Mouse (Mus musculus): ENCODE measurements around the gene Tle4. TPM values are rescaled to one million over a fixed set of nuclear protein-coding genes. Genes with fewer than 3 reads are reported as not detected.
A peak's percentile ranks its signal among the peaks of the same experiment; 100 is the strongest.

Gene Tle4
- polyA plus RNA-seq, 1 experiment, result 0.41 TPM

- H3K4me3 ChIP-seq (replicated peaks), result peak overlapping the region; percentile 42
- no peak for TF ChIP-seq TAL1 (IDR thresholded peaks at IDR 0.05; ENCODE audit: low read length)
- H3K27me3 ChIP-seq (ENCODE audit: control insufficient read depth), result peaks cover 7% of the 10 kb centered on the region
- H3K9me3 ChIP-seq (ENCODE audit: control insufficient read depth, low read length), result no peaks in the 10 kb centered on the region
- peaks cover 25% of the 10 kb centered on the region for H3K4me1 ChIP-seq (ENCODE audit: control insufficient read depth)
- peaks cover 42% of the 10 kb centered on the region for H3K36me3 ChIP-seq (ENCODE audit: control insufficient read depth)
Measured at GRCm38 (mm10) chr19:14595390-14595997, 2.4 kb downstream of the Tle4 start.

GRCm38 (mm10) chr19:14594537-14594936 lies 3.3 kb downstream of the Tle4 start:
- H3K27me3 ChIP-seq (ENCODE audit: control insufficient read depth), result no peaks in the 10 kb centered on the region
- H3K4me1 ChIP-seq (ENCODE audit: control insufficient read depth), result peaks cover 20% of the 10 kb centered on the region
- TF ChIP-seq GATA1 (IDR thresholded peaks at IDR 0.05; ENCODE audit: low read length) (no peak), TAL1 (IDR thresholded peaks at IDR 0.05; ENCODE audit: low read length) (no peak)
- peaks cover 49% of the 10 kb centered on the region for H3K36me3 ChIP-seq (ENCODE audit: control insufficient read depth)
- H3K4me3 ChIP-seq (replicated peaks), result no peak overlapping the region
- H3K9me3 ChIP-seq (ENCODE audit: control insufficient read depth, low read length), result no peaks in the 10 kb centered on the region

- peaks cover 10% of the 10 kb centered on the region for H3K4me1 ChIP-seq (ENCODE audit: control insufficient read depth)
- H3K27me3 ChIP-seq (ENCODE audit: control insufficient read depth), result no peaks in the 10 kb centered on the region
- no peak for TF ChIP-seq TAL1 (IDR thresholded peaks at IDR 0.05; ENCODE audit: low read length)
- H3K9me3 ChIP-seq (ENCODE audit: control insufficient read depth, low read length), result no peaks in the 10 kb centered on the region
- peaks cover 61% of the 10 kb centered on the region for H3K36me3 ChIP-seq (ENCODE audit: control insufficient read depth)
- no peak overlapping the region for H3K4me3 ChIP-seq (replicated peaks)
Measured at GRCm38 (mm10) chr19:14591809-14592535, 5.9 kb downstream of the Tle4 start.

GRCm38 (mm10) chr19:14590154-14590553 lies 7.7 kb downstream of the Tle4 start:
- TF ChIP-seq TAL1 (IDR thresholded peaks at IDR 0.05; ENCODE audit: low read length) (no peak), GATA1 (IDR thresholded peaks at IDR 0.05; ENCODE audit: low read length) (no peak)
- peaks cover 69% of the 10 kb centered on the region for H3K36me3 ChIP-seq (ENCODE audit: control insufficient read depth)

GRCm38 (mm10) chr19:14588221-14589123 lies 9.4 kb downstream of the Tle4 start:
- H3K4me3 ChIP-seq (replicated peaks), result no peak overlapping the region
- H3K27me3 ChIP-seq (ENCODE audit: control insufficient read depth), result no peaks in the 10 kb centered on the region
- no peaks in the 10 kb centered on the region for H3K9me3 ChIP-seq (ENCODE audit: control insufficient read depth, low read length)
- H3K4me1 ChIP-seq (ENCODE audit: control insufficient read depth), result peaks cover 3% of the 10 kb centered on the region; the same call in 1 of the 2 replicates
- TF ChIP-seq GATA1 (IDR thresholded peaks at IDR 0.05; ENCODE audit: low read length), result no peak
- TF ChIP-seq TAL1 (IDR thresholded peaks at IDR 0.05; ENCODE audit: low read length), result no peak
- H3K36me3 ChIP-seq (ENCODE audit: control insufficient read depth), result peaks cover 57% of the 10 kb centered on the region

More at GRCm38 (mm10) chr19:14590154-14590553, 7.7 kb downstream of the Tle4 start:
- Histone ChIP-seq H3K4me1 (ENCODE audit: control insufficient read depth) (peaks cover 3% of the 10 kb centered on the region), H3K9me3 (ENCODE audit: control insufficient read depth, low read length) (no peaks in the 10 kb centered on the region), H3K27me3 (ENCODE audit: control insufficient read depth) (no peaks in the 10 kb centered on the region), H3K4me3 (replicated peaks) (no peak overlapping the region)

- H3K4me3 ChIP-seq (replicated peaks), result no peak overlapping the region
- TF ChIP-seq GATA1 (IDR thresholded peaks at IDR 0.05; ENCODE audit: low read length), result no peak
- TF ChIP-seq TAL1 (IDR thresholded peaks at IDR 0.05; ENCODE audit: low read length), result no peak
- no peaks in the 10 kb centered on the region for H3K9me3 ChIP-seq (ENCODE audit: control insufficient read depth, low read length)
- H3K27me3 ChIP-seq (ENCODE audit: control insufficient read depth), result no peaks in the 10 kb centered on the region
- peaks cover 3% of the 10 kb centered on the region; the same call in 1 of the 2 replicates for H3K4me1 ChIP-seq (ENCODE audit: control insufficient read depth)
- peaks cover 37% of the 10 kb centered on the region for H3K36me3 ChIP-seq (ENCODE audit: control insufficient read depth)
Measured at GRCm38 (mm10) chr19:14586171-14586570, 11.7 kb downstream of the Tle4 start.

GRCm38 (mm10) chr19:14585731-14586130 lies 12.1 kb downstream of the Tle4 start:
- H3K36me3 ChIP-seq (ENCODE audit: control insufficient read depth), result peaks cover 38% of the 10 kb centered on the region
- no peaks in the 10 kb centered on the region for H3K27me3 ChIP-seq (ENCODE audit: control insufficient read depth)
- H3K4me1 ChIP-seq (ENCODE audit: control insufficient read depth), result peaks cover 3% of the 10 kb centered on the region; the same call in 1 of the 2 replicates
- H3K9me3 ChIP-seq (ENCODE audit: control insufficient read depth, low read length), result no peaks in the 10 kb centered on the region
- no peak overlapping the region for H3K4me3 ChIP-seq (replicated peaks)
- TF ChIP-seq TAL1 (IDR thresholded peaks at IDR 0.05; ENCODE audit: low read length) (no peak), GATA1 (IDR thresholded peaks at IDR 0.05; ENCODE audit: low read length) (no peak)

- Histone ChIP-seq H3K9me3 (ENCODE audit: control insufficient read depth, low read length) (no peaks in the 10 kb centered on the region), H3K27me3 (ENCODE audit: control insufficient read depth) (no peaks in the 10 kb centered on the region), H3K4me1 (ENCODE audit: control insufficient read depth) (peaks cover 3% of the 10 kb centered on the region; the same call in 1 of the 2 replicates), H3K36me3 (ENCODE audit: control insufficient read depth) (peaks cover 33% of the 10 kb centered on the region), H3K4me3 (replicated peaks) (no peak overlapping the region)
- no peak for TF ChIP-seq TAL1 (IDR thresholded peaks at IDR 0.05; ENCODE audit: low read length)
- TF ChIP-seq GATA1 (IDR thresholded peaks at IDR 0.05; ENCODE audit: low read length), result no peak
Measured at GRCm38 (mm10) chr19:14585235-14585634, 12.6 kb downstream of the Tle4 start.

- no peaks in the 10 kb centered on the region for H3K27me3 ChIP-seq (ENCODE audit: control insufficient read depth)
- no peak overlapping the region for H3K4me3 ChIP-seq (replicated peaks)
- H3K9me3 ChIP-seq (ENCODE audit: control insufficient read depth, low read length), result no peaks in the 10 kb centered on the region
- H3K36me3 ChIP-seq (ENCODE audit: control insufficient read depth), result peaks cover 13% of the 10 kb centered on the region
- TF ChIP-seq TAL1 (IDR thresholded peaks at IDR 0.05; ENCODE audit: low read length) (no peak), GATA1 (IDR thresholded peaks at IDR 0.05; ENCODE audit: low read length) (no peak)
- peaks cover 32% of the 10 kb centered on the region for H3K4me1 ChIP-seq (ENCODE audit: control insufficient read depth)
Measured at GRCm38 (mm10) chr19:14578698-14579097, 19.2 kb downstream of the Tle4 start.
